Mouse (Mus musculus) c-Kit-negative CD71-positive TER-119-positive erythroid progenitor cells, embryonic 14.5 days (primary cell): ENCODE results near the gene Tcl1b1.
"Not testable (repeated sequence)": the region's sequence is repeated elsewhere in the genome, so short reads cannot be mapped to it uniquely, and the experiment has no call there.

Source experiments
- DNase-seq: peaks from one replicate; pipeline ENCODE4 v3.0.0-alpha.2; 2013; ENCODE audit warnings: low read depth, low spot score

Tcl1b1 gene

GRCm38 (mm10) chr12:105190743-105191142 lies 31.3 kb downstream of the Tcl1b1 start, which contains the start of gene Tcl1b3:
Gene Tcl1b3 (plus strand): TSS chr12:105191043.
- not testable (repeated sequence) for DNase-seq

GRCm38 (mm10) chr12:105199684-105200497 lies 40.4 kb downstream of the Tcl1b1 start:
- not testable (repeated sequence) for DNase-seq

GRCm38 (mm10) chr12:105201657-105202056 lies 42.2 kb downstream of the Tcl1b1 start, which contains the start of gene Tcl1b4:
Gene Tcl1b4 (plus strand): TSS chr12:105201957.
- not testable (repeated sequence) for DNase-seq

- DNase-seq, result no peak
Observed at GRCm38 (mm10) chr12:105207071-105207470, 47.6 kb downstream of the Tcl1b1 start.

- DNase-seq, result no peak
Observed at GRCm38 (mm10) chr12:105208441-105208840, 49.0 kb downstream of the Tcl1b1 start.

GRCm38 (mm10) chr12:105209231-105209630 lies 49.7 kb downstream of the Tcl1b1 start:
- DNase-seq, result no peak
